Mouse (Mus musculus) 416B (cell line): ENCODE data around the gene Inafm2.

Experiments used
- DNase-seq: peaks from one replicate; pipeline ENCODE4 v3.0.0; 2011; ENCODE audit warnings: low read depth

The Inafm2 gene

DNA sequence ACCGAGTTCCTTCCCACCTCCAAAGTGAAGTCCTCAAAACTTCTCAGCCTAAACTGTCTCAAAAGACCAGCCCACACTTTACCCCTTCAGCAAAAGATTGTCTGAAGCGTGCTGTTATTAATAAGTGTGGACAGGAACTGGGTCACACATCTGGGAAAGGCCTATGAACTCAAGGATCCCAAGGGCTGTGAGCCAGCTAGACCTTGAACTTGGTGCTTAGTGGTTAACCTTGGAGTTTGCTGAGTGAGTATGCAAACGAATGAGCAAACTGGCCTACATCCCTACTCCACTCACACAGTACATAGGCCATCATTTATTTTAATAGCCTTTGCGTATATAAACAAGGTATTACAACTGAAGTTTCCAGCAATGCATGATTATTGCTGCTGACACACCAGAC is 20.0 kb upstream of the Inafm2 start:
- DNase-seq: peak; percentile 21

GRCm38 (mm10) chr2:118726873-118727272 is 18.7 kb upstream of the Inafm2 start:
- DNase-seq: peak; percentile 39

- DNase-seq: no peak
Measured at GRCm38 (mm10) chr2:118727911-118728310, 17.6 kb upstream of the Inafm2 start.

DNA sequence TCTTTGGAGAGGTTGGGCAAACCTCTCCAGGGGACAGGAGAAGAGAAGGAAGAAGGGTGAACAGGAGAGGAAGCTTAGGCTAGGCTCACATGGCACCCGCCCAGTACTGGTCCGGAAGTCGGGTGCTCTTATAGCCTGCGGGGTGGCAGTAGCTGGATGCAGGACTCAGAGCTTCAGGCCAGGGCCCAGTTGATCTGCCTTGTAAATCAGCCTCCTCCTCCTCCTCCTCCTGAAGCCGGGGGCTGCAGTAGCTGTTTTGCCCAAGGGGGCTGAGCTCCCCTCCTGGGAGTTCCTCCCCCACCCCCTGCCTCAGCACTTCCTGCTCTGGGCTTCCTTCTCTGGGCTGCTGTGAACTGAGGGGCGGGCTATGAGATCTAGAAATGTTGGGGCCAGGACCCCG is 17.2 kb upstream of the Inafm2 start, which contains the start of gene Plcb2:
Plcb2 (minus strand) TSS at position 102 of the 400 bp plus-strand sequence.
- peak; percentile 82 for DNase-seq

DNA sequence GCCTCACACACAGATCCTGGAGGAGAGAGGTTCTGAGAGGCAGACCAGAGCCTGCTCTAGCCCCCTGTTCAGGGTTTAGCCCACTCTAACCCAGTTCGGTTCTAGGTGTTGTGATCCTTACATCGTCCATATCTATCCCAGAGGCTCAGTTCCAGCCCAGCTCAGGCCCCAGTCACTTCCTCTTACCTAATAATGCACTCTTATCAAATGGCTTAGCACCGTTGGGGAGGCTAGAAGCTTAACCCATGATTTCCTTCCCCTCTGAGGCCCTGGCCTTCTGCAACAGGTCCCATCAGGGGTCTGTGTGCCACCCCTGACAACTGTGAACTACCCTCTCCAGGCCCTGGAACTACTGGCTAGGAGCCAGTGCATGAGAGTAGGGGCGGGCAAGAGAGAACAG is 16.4 kb upstream of the Inafm2 start:
- DNase-seq: peak; percentile 89

- DNase-seq: no peak
Measured at GRCm38 (mm10) chr2:118729816-118730621, 15.5 kb upstream of the Inafm2 start.

DNA sequence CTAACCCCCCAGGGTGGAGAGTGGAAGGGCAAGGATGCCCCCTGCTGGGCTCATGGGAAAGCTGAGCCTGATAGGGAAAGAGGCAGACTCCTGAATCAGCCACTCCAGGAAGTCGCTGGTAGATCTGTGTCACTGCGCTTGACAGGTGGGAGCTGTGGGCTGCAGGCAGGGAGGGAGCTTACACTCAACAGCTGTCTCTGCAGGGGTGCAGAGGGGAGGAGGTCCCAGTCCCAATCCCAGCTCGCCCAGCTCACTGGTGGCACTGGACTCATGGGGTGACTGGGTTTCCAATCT is 15.0 kb upstream of the Inafm2 start:
- DNase-seq: peak; percentile 87

- DNase-seq: no peak
Measured at GRCm38 (mm10) chr2:118731981-118732380, 13.6 kb upstream of the Inafm2 start.

- DNase-seq: no peak
Measured at GRCm38 (mm10) chr2:118733341-118733740, 12.2 kb upstream of the Inafm2 start.

DNA sequence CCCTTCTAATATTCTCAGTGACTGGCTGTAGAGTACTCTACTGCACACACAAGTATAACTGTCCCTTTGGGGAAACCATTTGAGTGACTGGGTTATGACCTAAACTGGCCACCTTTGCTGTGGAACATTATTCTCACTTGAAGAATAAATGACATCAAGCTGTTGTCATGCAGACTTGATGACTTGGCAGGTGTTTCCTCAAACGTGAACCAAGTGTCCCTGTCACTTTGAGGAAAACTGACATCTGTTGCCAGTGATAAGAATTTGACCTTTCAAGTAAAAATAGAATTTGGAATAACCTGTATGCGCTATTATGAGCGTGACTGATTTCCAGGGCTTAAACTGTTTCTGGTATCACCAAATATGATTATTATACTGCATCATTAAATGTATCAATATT is 5.2 kb upstream of the Inafm2 start:
- DNase-seq: peak; percentile 72

- no peak for DNase-seq
Measured at GRCm38 (mm10) chr2:118741183-118741582, 4.4 kb upstream of the Inafm2 start.

- DNase-seq: peak; percentile 80
Measured at GRCm38 (mm10) chr2:118743261-118743943, 2.2 kb upstream of the Inafm2 start.

- DNase-seq: no peak
Measured at GRCm38 (mm10) chr2:118744621-118745020, 937 bp upstream of the Inafm2 start.

- DNase-seq: peak; percentile 44
Measured at GRCm38 (mm10) chr2:118745915-118746901, 650 bp downstream of the Inafm2 start.

- DNase-seq: peak; percentile 47
Measured at GRCm38 (mm10) chr2:118747301-118747960, 1.9 kb downstream of the Inafm2 start.

DNA sequence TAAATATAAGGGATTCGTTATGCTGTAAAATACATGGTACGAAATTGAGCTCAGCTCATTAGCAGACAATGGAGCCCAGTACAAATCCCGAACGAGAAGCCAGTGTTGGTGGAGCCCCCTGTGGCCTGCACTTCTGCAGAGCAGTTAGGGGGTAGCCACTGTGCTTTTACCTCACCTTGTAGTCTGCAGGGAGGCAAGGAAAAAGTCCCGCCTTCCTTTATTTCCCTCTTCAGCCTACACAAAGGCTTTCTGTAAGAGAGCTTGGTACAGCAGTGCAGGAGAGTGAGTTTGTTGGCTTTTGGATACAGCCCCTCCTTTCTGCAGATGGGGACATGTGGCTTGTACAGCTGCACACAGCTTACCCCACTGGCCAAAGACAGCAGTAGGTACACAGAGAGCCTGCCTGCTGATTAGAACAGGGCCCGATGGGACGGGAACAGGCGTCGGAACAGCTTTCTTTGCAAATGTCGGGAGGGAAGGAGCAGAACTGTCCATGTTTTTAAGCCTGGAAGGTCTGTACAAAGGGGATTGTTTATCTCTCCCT is 3.9 kb downstream of the Inafm2 start:
- DNase-seq: no peak

- DNase-seq: peak; percentile 59
Measured at GRCm38 (mm10) chr2:118750476-118750875, 4.9 kb downstream of the Inafm2 start.

- no peak for DNase-seq
Measured at GRCm38 (mm10) chr2:118751896-118752791, 6.6 kb downstream of the Inafm2 start.

DNA sequence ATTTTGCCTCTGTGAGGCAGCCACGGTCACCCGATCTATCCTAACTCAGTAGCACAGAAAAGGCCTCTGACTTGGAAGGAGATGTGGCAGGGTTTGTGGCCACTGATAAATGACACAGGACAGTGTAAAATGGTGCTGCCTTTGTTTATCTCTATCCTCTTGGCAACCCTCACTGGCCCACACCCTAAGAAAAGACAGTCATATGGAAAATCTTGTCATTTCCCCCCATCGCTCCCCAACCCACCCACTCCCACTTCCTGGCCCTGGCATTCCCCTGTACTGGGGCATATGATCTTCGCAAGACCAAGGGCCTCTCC is 7.2 kb downstream of the Inafm2 start:
- DNase-seq: no peak

- no peak for DNase-seq
Measured at GRCm38 (mm10) chr2:118754143-118754542, 8.6 kb downstream of the Inafm2 start.

DNA sequence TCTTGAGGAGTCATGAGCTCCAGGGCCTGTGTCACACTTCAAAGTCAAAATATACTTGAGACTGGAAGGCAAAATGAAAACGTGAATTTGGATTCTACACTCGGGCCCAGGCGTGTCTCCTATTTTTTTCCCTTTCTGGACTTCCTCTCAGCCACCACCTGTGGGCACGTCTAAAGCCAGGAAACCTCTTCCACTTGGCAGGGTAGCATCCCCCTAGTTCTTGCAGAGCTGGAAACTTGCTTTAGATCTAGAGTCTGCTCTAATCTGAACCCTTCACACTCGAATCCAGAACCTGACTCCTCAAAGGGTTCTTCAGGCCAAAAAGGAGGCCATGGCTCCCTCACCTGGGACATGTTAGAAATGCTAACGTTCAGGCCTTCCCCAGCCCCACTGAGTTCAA is 9.8 kb downstream of the Inafm2 start:
- DNase-seq: no peak
